Mouse (Mus musculus): ENCODE results near the gene Tmem206. TPM values are rescaled to one million over a fixed set of nuclear protein-coding genes. Genes with fewer than 3 reads are reported as not detected.

Gene Tmem206
- polyA plus RNA-seq, 1 experiment from 2014 or later, result 21.9 TPM

DNA sequence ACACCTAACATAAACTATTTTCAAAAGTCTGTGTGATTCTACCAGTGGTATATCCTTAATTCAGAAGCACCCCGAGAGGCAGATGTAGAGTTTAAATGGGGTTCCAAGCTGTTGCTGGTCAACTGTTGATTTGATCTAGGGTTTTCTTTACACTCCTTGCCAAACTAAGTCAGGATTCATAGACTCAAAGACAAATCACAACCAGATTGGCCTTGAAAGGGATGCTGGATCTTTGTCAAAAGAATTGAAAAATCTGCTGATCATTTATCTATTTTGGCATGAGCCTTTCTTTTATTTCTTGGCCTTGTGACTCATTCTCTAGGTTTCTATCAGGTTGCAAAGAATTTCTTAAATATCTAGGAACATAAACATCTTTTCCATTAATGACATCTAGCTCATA, 69.5 kb downstream of the Tmem206 start:
- no peak for TF ChIP-seq CTCF (IDR thresholded peaks at IDR 0.05)

DNA sequence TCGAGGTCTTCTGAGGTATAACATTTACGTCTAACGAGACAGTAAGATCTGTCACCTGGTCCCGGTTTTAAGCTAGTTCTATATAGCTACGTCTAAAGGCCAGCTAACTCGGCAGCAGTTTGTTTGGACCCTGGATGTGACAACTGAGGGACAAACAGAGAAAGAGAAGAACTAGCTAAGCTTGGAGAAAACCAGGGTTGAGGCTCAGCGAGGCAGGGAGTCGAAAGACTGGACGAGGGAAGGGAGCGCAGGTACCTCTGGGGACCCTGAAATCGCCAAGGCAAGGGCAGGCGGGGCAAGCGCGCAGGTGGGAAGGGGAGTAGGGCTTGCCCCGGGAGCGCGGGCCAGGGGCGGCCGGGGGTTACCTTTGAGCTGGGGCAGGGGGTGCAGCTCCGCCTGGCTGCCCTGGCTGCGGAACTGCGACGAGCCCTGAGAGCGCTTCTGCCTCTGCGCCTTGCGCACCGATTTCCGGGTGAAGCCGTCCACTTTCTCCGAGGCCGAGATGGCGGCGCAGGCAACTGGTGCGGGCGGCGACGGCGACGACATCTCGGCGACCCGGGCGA, 70.2 kb downstream of the Tmem206 start:
- ATAC-seq (no peak), DNase-seq (ENCODE audit: low read depth, low spot score) (no peak)
- TF ChIP-seq CTCF (IDR thresholded peaks at IDR 0.05), result no peak
- ChIA-PET CTCF (interaction anchor here (1.1 to 1.5 kb wide), 7 partner anchors 11 to 169 kb away, joined by 3 to 8 read pairs (median 3); no protein-coding TSS in a partner anchor), POLR2A (interaction anchor here (0.5 to 0.7 kb wide), 2 partner anchors 298 to 322 kb away, joined by 3 to 5 read pairs; partner anchors contain the start of gene Lpgat1)
- H3K27me3 ChIP-seq, result no peaks in the 10 kb centered on the region
- in situ Hi-C loops (cut with MboI; ENCODE audit: low pct_unique_long_range_greater_than_20kb), result loop anchor here (5.0 kb wide), 1 partner anchor 76 kb away; no protein-coding TSS in a partner anchor

More for the DNA sequence above, 69.5 kb downstream of the Tmem206 start:
- ATAC-seq (no peak), DNase-seq (ENCODE audit: low read depth, low spot score) (no peak)
- POLR2A ChIA-PET, result interaction anchor here (0.5 kb wide), 1 partner anchor 322 kb away, joined by 5 read pairs; the partner anchor contains the start of gene Lpgat1
- in situ Hi-C loops (cut with MboI; ENCODE audit: low pct_unique_long_range_greater_than_20kb), result loop anchor here (5.0 kb wide), 1 partner anchor 77 kb away; no protein-coding TSS in a partner anchor
- CTCF ChIA-PET, result interaction anchor here (1.1 to 1.5 kb wide), 8 partner anchors 12 to 170 kb away, joined by 3 to 8 read pairs (median 3); no protein-coding TSS in a partner anchor
- H3K27me3 ChIP-seq, result no peaks in the 10 kb centered on the region

DNA sequence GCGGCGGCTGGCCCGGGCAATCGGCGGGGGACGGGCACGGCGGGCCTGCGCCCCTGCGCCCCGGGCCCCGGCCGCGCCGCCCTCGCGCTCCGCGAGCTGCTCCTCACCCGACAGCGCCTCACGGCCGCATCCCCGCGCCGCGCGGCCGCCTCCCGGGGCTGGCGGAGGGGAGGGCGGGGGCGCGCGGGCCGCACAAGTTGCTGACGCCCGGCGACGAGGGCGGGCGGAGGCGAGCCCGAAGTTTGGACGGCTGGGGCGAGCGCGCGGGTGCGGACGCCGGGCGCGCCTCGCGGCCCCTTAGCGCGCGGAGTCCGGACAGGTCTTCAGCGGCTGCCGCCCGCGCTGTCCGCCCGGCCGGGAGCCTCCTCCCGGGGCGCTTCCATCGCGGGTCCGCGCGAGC, 70.7 kb downstream of the Tmem206 start:
- CTCF ChIA-PET, result interaction anchor here (1.3 to 1.5 kb wide), 2 partner anchors 33 to 168 kb away, joined by 3 to 5 read pairs; no protein-coding TSS in a partner anchor
- no peaks in the 10 kb centered on the region for H3K27me3 ChIP-seq
- in situ Hi-C loops (cut with MboI; ENCODE audit: low pct_unique_long_range_greater_than_20kb), result loop anchor here (5.0 kb wide), 1 partner anchor 76 kb away; no protein-coding TSS in a partner anchor
- POLR2A ChIA-PET, result interaction anchor here (0.7 kb wide), 1 partner anchor 298 kb away, joined by 3 read pairs; no protein-coding TSS in a partner anchor
- no peak for DNase-seq (ENCODE audit: low read depth, low spot score)
- TF ChIP-seq CTCF (IDR thresholded peaks at IDR 0.05), result no peak
- ATAC-seq, result peak; percentile 24

DNA sequence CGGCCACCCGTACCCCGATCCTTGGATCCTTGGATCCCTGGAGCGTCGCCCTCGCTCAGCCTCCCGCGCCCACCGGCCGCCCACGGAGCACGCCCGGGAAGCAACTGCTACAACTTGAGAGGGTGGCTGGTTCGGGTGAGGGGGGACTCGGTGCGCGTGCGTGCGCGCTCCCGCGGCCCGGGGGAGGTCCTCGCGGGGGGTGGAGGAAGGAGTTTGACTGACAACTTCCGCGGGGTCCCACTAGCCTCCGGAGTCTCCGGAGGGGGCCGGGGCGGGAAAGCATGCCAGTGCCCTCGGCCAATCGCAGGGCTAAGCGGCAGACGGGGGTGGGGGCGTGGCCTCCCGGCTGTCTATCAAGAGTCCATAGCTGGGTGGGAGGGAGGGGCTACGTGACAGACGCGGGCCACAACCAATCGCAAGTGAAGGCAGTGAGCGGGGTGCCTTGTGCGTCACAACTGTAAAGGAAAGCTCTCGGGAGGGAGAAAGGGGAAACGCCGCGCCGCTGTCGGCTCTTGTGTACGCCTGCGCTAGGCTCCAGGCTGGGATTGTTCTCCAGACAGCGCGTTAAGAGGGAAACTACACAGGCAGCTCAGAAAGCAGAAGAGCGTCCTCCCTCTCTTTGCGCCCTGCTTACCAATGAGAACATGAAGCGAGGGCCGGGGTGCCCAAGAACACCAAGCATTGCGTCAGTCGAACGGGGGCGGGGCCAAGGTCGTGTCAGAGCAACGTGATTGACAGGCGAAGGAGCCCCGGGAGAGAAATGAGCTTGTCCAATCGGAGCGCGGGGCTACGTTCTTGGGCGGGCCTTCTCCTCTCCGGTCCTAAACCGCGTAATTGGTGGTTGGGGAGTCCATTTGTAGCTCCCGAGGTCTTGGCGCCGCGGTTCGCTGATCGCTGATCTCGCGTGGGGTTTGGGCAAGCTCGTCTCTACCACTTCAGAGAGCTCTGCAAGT, 71.5 kb downstream of the Tmem206 start:
- TF ChIP-seq CTCF (IDR thresholded peaks at IDR 0.05), result no peak
- POLR2A ChIA-PET, result interaction anchor here (0.7 to 1.3 kb wide), 6 partner anchors 41 to 299 kb away, joined by 3 to 5 read pairs (median 3); no protein-coding TSS in a partner anchor
- CTCF ChIA-PET, result interaction anchor here (0.7 to 3.3 kb wide), 8 partner anchors 12 to 179 kb away, joined by 3 to 17 read pairs (median 3); partner anchors contain the start of genes Dtl and Ints7

More for the DNA sequence above, 71.5 kb downstream of the Tmem206 start:
- in situ Hi-C loops (cut with MboI; ENCODE audit: low pct_unique_long_range_greater_than_20kb), result loop anchor here (5.0 kb wide), 1 partner anchor 75 kb away; no protein-coding TSS in a partner anchor
- ATAC-seq (peak; percentile 95), DNase-seq (ENCODE audit: low read depth, low spot score) (peak; percentile 94)
- no peaks in the 10 kb centered on the region for H3K27me3 ChIP-seq

Other genes with a start within 250 kb of the Tmem206 start
- 2.9 TPM for gene Batf3, start 228.1 kb upstream of the Tmem206 start, polyA plus RNA-seq (2021)
- gene Fam71a, start 161.1 kb upstream of the Tmem206 start, polyA plus RNA-seq (2021), result 0.08 TPM
- gene Atf3, start 107.9 kb upstream of the Tmem206 start, polyA plus RNA-seq (2021), result 47.6 TPM
- gene Nenf, start 7.7 kb upstream of the Tmem206 start, polyA plus RNA-seq (2021), result 145 TPM
- 83.6 TPM for gene Ppp2r5a, start 77.4 kb downstream of the Tmem206 start, polyA plus RNA-seq (2021)
- gene Dtl, start 249.6 kb downstream of the Tmem206 start, polyA plus RNA-seq (2021), result 12.7 TPM
- gene Ints7, start 249.7 kb downstream of the Tmem206 start, polyA plus RNA-seq (2021), result 25.7 TPM